ENCODE assay signal across 7 mouse cellular contexts in genomic region chr2:154651363-154651762, GRCm38 (mm10). TPM values are rescaled to one million over a fixed set of nuclear protein-coding genes. Genes with fewer than 3 reads are reported as not detected.
A peak's percentile ranks its signal among the peaks of the same experiment; 100 is the strongest.
DNase-seq lines count a peak whose midpoint lies in the region; ATAC-seq and TF ChIP-seq lines count a peak whose summit lies in the region.

Chmp4b (plus strand) TSS chr2:154651705.

- 57% methylated on average over 8 of the region's 8 CpGs for WGBS in liver, postnatal 0 days (ENCODE audit: insufficient replicate concordance)

- TF ChIP-seq CTCF in liver, postnatal 0 days (IDR thresholded peaks at IDR 0.05; ENCODE audit: low read depth), result no peak

- H3K4me1 ChIP-seq in liver, postnatal 0 days (ENCODE audit: insufficient read depth), result peaks cover 7% of the 10 kb centered on the region

- H3K9me3 ChIP-seq in liver, postnatal 0 days (ENCODE audit: low read length), result no peaks in the 10 kb centered on the region

- ATAC-seq in liver, postnatal 0 days, result no peak
- ATAC-seq in neutrophil, adult 5-6 weeks (ENCODE audit: extremely low read depth, insufficient number of reproducible peaks, low FRiP score, poor library complexity, severe bottlenecking), result no peak

- H3K36me3 ChIP-seq in liver, postnatal 0 days (replicated peaks; ENCODE audit: insufficient read depth, low read length), result no peaks in the 10 kb centered on the region

- DNase-seq in adrenal gland, postnatal 14 days, result no peak
- DNase-seq in embryo, embryonic 9.5 days (ENCODE audit: extremely low spot score), result peak; percentile 41
- DNase-seq in heart, adult 8-10 months (ENCODE audit: low spot score), result no peak
- DNase-seq in kidney, adult 9 months, result peak; percentile 69
- no peak for DNase-seq in liver, postnatal 0 days
- no peak for DNase-seq in cerebellum, adult 11 months

- H3K27ac ChIP-seq in liver, postnatal 0 days (ENCODE audit: low read depth), result no peak within 1 kb of the TSS

- no peak for TF ChIP-seq EP300 in liver, postnatal 0 days (IDR thresholded peaks at IDR 0.05; ENCODE audit: low read depth)

- no peak within 1 kb of the TSS for H3K4me3 ChIP-seq in liver, postnatal 0 days (ENCODE audit: low read depth, low read length)

- no peak within 1 kb of the TSS for H3K4me2 ChIP-seq in liver, postnatal 0 days (ENCODE audit: low read depth, low read length)

- H3K9ac ChIP-seq in liver, postnatal 0 days (replicated peaks), result no peak within 1 kb of the TSS

- no peaks in the 10 kb centered on the region for H3K27me3 ChIP-seq in liver, postnatal 0 days (ENCODE audit: insufficient read depth, low read length)

RNA-seq across cellular contexts. Expression of gene Chmp4b, which starts in this region (rescaled TPM):
- 195 and 201 TPM in 2 replicates for total RNA-seq in adrenal gland, postnatal 14 days (2021)
- 100 to 1,000 TPM; 119 to 132 (median 124) TPM for total RNA-seq in heart, adult 8-10 months (2022)
- polyA plus RNA-seq in liver, postnatal 0 days (2015; fragmentation: Nextera tagmentation; extraction: Ambion mirVana), result 11.9 and 13.1 TPM in 2 replicates
- 151 and 159 TPM in 2 replicates for total RNA-seq in neutrophil, adult 5-6 weeks (2017)

Comparison
In these comparisons a context has a peak if more than half of its experiments do, and no peak if none do; other contexts are left out.
1. DNase-seq: peak in embryo, embryonic 9.5 days (single experiment) and kidney, adult 9 months (single experiment); none in adrenal gland, postnatal 14 days (single experiment), heart, adult 8-10 months (single experiment), liver, postnatal 0 days (single experiment) and cerebellum, adult 11 months (single experiment).